Mouse (Mus musculus) adrenal gland, postnatal 4 days (tissue): ENCODE results near the gene Kif27. TPM values are rescaled to one million over a fixed set of nuclear protein-coding genes. Genes with fewer than 3 reads are reported as not detected.
A peak's percentile ranks its signal among the peaks of the same experiment; 100 is the strongest.

Experiments used
- DNase-seq, 2 experiments: peaks; one replicate each; pipeline ENCODE4 v3.0.0; 2021 to 2022; ENCODE audit warnings: low spot score in 2 of 2, mixed read lengths in 2 of 2
- microRNA-seq: library from miRNA; unstranded; fragments of <30 nt; microRNA quantifications from one replicate; pipeline ENCODE4 v1.2.0, GENCODE M21; 2021
- total RNA-seq, 2 experiments: library from RNA; stranded (reverse); gene quantifications; 2 replicates each; pipeline ENCODE4 v1.2.3; 2021

Gene Kif27
- total RNA-seq, 2 experiments from 2014 or later: 2.2 to 2.6 TPM

DNA sequence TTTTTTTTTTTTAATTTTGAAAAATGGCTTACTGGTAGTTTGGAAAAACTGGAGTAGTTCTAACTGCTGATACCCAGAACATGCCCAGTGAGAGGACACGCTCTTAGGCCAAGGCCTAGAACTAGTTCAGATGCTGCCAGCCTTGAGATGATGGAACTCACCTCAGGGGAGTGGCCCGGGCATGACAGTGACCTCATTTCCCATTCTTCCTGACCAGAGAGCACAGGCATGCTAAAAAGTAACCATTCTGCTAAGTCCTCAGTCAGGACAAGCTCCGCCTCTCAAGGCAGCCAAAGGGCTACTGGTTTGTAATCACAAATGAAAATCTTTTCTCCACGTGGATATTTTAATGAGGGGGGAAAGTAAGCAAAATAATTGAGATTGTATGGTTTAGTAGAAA is 77.0 kb downstream of the Kif27 start:
- no peak for DNase-seq

GRCm38 (mm10) chr13:58280528-58280927 is 78.4 kb downstream of the Kif27 start:
- DNase-seq: no peak

DNA sequence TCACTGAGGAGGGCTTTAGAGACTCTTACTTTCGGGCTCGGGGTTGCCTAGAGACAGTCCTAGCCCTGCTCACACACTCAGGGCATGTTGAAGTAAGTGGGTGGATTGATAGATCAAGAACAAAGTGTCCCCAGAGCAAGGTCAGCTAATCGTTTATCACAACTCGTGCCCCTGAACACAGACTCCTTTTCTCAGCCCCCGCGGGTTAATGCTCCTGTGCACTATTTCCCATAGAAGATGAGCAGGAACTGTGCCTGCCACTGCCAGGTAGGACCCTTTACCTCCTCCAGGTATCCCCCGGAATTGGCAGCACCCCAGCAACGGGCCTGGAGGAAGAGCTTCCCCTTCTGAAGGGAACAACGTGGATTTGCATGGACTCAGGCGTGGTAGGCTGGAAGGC is 82.7 kb downstream of the Kif27 start:
- peak in 1 of 2 experiments; percentile 13 for DNase-seq

- no peak for DNase-seq
Observed at GRCm38 (mm10) chr13:58275599-58275998, 83.3 kb downstream of the Kif27 start, which contains the start of gene Gkap1. TSS of gene Gkap1 (minus strand) at chr13:58275699.

GRCm38 (mm10) chr13:58275076-58275475 is 83.8 kb downstream of the Kif27 start:
- DNase-seq: no peak

DNA sequence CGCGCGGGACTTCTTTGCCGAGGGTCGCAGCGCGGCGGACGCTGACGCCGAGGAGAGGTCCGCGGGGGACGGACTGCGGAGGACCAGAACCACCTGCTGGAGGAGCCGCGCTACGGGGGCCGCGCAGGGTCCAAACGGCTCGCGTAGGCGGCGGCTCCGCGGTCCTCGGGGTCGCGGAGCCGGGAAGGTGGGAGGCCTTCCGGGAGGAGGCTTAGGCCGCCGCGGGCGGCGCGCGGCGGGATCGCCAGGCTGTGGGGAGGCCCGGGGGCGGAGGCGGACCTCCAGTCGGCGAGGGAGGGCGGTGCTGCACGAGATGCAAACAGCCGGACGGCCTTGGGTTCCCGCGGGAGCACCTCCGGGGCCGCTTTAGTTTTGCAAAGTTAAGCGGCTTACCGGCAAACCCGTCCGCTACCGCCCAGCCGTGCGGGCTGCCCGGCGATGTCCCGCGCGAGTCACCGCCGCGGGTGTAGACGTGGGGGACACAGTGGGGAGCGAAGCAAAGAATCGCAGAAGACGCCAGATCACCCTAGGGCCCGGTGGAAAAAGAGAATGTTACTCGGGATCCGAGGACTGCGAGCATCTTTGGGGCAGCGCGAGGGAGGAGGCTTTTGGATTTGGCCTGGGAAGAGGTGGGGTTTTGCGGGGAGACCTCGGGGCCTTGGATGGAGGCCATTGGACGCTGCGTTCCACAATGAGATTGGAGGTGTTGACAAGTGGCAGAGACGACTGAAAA is 84.5 kb downstream of the Kif27 start:
- peak; percentile 57 to 68 for DNase-seq

DNA sequence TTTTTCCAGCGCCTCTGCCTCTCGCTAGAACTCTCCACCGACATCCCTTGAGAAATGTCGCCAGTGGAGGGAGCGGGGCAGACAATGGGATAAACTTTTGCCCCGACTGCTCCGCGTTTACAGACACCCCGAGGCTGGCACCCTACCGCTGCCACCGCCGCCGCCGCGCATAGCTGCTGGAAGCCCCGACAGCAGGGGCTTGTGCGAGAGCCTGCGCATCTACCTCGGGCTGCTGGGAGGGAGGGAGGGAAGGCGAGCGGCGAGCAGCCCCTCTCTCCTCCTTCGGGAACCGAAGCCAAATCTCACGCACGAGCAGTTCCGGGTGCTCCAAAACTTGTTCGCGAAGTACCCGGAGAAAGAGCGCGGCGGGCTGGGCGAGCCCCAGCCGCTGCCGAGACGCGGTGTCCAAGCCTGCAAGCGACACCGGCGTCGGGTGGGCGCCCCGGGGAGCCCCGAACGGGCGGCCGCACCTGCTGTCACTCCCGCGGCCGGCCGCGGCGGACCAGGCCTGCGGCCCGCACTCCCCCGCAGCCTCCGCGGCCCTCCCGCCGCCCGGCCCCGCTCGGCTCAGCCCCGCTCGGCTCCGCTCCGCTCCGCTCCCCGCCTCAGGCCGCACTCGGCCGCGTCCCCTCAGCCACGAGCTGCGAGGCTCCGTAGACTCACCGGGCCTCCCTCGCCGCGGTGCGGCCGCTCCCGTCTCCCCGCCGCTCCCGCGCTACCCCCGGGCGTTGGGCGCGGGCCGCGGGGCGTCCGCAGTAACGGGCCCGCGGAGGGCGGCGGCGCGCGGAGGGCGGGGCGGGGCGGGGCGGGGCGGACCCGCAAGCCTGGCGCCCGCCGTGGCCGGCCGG is 85.3 kb downstream of the Kif27 start:
- DNase-seq: peak in 1 of 2 experiments; percentile 20

DNA sequence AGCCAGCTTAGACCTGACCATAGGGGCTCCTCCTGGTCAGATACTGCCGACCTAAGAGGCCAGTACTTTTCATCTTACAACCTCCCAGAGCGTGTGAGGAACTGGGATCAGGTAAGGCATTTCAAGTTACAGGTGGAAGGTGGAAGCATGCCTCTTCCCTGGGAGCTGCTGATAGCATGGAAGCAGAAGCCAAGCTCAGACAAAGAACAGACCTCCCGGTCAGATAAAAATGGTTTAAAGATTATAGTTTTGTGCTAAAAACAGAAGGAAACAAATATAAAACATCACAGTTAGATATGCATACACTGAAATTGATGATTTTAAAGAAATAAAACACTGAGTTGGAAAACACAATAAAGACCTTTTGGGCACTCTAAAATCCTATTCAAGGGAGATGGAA is 92.1 kb downstream of the Kif27 start:
- DNase-seq: no peak

DNA sequence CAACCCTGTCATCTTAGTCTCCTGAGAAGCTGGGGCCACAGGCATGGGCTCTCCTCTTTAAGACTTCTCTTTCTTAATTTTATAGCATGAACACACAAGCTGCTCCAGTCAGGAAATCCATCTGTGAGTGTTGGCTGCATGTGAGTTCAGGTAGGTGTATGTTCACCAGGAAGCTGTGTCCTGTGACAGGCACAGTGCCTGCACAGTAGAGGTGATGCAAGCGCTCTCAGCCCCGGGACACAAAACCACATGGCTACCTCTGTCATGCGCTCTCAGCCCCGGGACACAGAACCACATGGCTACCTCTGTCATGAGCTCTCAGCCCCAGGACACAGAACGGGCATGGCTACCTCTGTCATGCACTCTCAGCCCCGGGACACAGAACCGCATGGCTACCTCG is 95.4 kb downstream of the Kif27 start:
- no peak for DNase-seq

- no peak for DNase-seq
Observed at GRCm38 (mm10) chr13:58261674-58262073, 97.2 kb downstream of the Kif27 start.

- DNase-seq: no peak
Observed at GRCm38 (mm10) chr13:58253268-58253667, 105.7 kb downstream of the Kif27 start.

- DNase-seq: no peak
Observed at GRCm38 (mm10) chr13:58248957-58249356, 110.0 kb downstream of the Kif27 start.

Small RNA genes lying within 50 kb of the gene (microRNA-seq; reads per million reads assigned to microRNA genes)
- not detected for gene Mir6369
- 508 reads per million, percentile 67 among the genes with 10 or more reads in this experiment for gene Mir7-1

Other genes starting within 250 kb of the Kif27 start
- 1 to 10 TPM; 4.1 to 5.0 TPM for gene Klhl3, start 245.5 kb downstream of the Kif27 start, total RNA-seq
- gene Hnrnpa0, start 230.6 kb downstream of the Kif27 start, total RNA-seq: 100 to 1,000 TPM; 214 TPM
- 10 to 100 TPM; 51.0 to 58.0 TPM for gene Idnk, start 201.5 kb downstream of the Kif27 start, total RNA-seq
- 10 to 100 TPM; 91.1 to 93.4 TPM for gene Ubqln1, start 143.5 kb downstream of the Kif27 start, total RNA-seq
- 10 to 100 TPM; 47.2 to 49.7 TPM for gene Gkap1, start 83.4 kb downstream of the Kif27 start, total RNA-seq
- gene 2210016F16Rik, start 26.1 kb upstream of the Kif27 start, total RNA-seq: 10 to 100 TPM; 21.9 to 24.1 TPM
- gene Rmi1, start 43.1 kb upstream of the Kif27 start, total RNA-seq: 10 to 100 TPM; 23.2 to 24.8 TPM
- 1,000 to 10,000 TPM; 1,032 to 1,080 TPM for gene Hnrnpk, start 44.2 kb upstream of the Kif27 start, total RNA-seq